Mouse (Mus musculus) midbrain, embryonic 13.5 days (tissue): ENCODE results near the gene Gas7. TPM values are rescaled to one million over a fixed set of nuclear protein-coding genes. Genes with fewer than 3 reads are reported as not detected.

Experiments
- ATAC-seq: fragments of 200-750 bp; cut with Nextera tagmentation; 2 replicates; pipeline ENCODE4 v1.8.0; 2017; ENCODE audit warnings: mild to moderate bottlenecking, moderate TSS enrichment, moderate library complexity
- H3K27ac ChIP-seq: fragments of 300-500 bp; sonication (generic); 2 replicates; pipeline ENCODE4 v1.5.1; 2015; ENCODE audit warnings: inconsistent platforms, mild to moderate bottlenecking, moderate library complexity
- H3K27me3 ChIP-seq: fragments of 300-500 bp; sonication (generic); 2 replicates; pipeline ENCODE4 v1.6.1; 2015; ENCODE audit warnings: mild to moderate bottlenecking, inconsistent platforms
- H3K36me3 ChIP-seq: fragments of 300-500 bp; sonication (generic); 2 replicates; pipeline ENCODE4 v1.6.1; 2015; ENCODE audit warnings: mild to moderate bottlenecking, inconsistent platforms
- H3K4me1 ChIP-seq: fragments of 300-500 bp; sonication (generic); replicated peaks from 2 replicates; pipeline ENCODE4 v1.6.1; 2015; ENCODE audit warnings: inconsistent platforms
- H3K4me2 ChIP-seq: fragments of 300-500 bp; sonication (generic); replicated peaks from 2 replicates; pipeline ENCODE4 v1.6.1; 2015; ENCODE audit warnings: moderate library complexity, mild to moderate bottlenecking, inconsistent platforms
- H3K4me3 ChIP-seq: fragments of 300-500 bp; sonication (generic); replicated peaks from 2 replicates; pipeline ENCODE4 v1.5.1; 2015; ENCODE audit warnings: mild to moderate bottlenecking, inconsistent platforms
- H3K9ac ChIP-seq: fragments of 300-500 bp; sonication (generic); replicated peaks from 2 replicates; pipeline ENCODE4 v1.6.1; 2015; ENCODE audit warnings: mild to moderate bottlenecking, inconsistent platforms
- H3K9me3 ChIP-seq: fragments of 300-500 bp; sonication (generic); 2 replicates; pipeline ENCODE4 v1.6.1; 2016; ENCODE audit warnings: mild to moderate bottlenecking, inconsistent platforms
- WGBS: fragments of 180-500 bp; shearing (Covaris S2); methylation state at CpG from one replicate; pipeline ENCODE4 v1.1.7; 2015; 5-methylcytosine and 5-hydroxymethylcytosine counted together
- polyA plus RNA-seq: library from polyadenylated mRNA; unstranded; fragments of >200 nt; fragmentation: Nextera tagmentation; extraction: Ambion mirVana; gene quantifications from 2 replicates; pipeline ENCODE4 v1.2.1, GENCODE M21; 2015

Gene Gas7
- polyA plus RNA-seq, 1 experiment from 2014 or later: 11.9 TPM

DNA sequence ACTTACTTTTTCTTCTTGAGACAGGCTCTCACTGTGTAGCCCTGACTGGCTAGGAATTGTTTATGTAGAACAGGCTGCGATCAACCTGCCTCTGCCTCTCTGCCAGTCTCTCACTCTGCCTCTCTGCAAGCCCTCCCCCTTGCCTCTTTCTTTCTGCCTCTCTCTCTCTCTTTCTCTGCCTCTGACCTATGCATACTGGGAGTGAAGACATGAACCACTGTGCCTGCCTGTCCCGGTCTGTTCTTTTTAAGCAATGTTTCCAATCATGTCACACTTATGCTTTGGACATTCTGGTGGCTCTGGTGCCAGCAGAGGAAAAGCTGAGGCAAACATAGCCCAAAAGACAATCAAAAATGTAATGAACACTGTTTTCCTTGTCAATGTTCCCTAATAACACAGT is 69.5 kb downstream of the Gas7 start:
- ATAC-seq: no peak
- Histone ChIP-seq H3K9ac (no peak overlapping the region), H3K4me2 (no peak overlapping the region), H3K9me3 (no peaks in the 10 kb centered on the region), H3K27me3 (no peaks in the 10 kb centered on the region), H3K4me1 (peaks cover 10% of the 10 kb centered on the region), H3K36me3 (no peaks in the 10 kb centered on the region), H3K27ac (no peak overlapping the region), H3K4me3 (no peak overlapping the region)
- 63% methylated on average over 2 of the region's 2 CpGs for WGBS

DNA sequence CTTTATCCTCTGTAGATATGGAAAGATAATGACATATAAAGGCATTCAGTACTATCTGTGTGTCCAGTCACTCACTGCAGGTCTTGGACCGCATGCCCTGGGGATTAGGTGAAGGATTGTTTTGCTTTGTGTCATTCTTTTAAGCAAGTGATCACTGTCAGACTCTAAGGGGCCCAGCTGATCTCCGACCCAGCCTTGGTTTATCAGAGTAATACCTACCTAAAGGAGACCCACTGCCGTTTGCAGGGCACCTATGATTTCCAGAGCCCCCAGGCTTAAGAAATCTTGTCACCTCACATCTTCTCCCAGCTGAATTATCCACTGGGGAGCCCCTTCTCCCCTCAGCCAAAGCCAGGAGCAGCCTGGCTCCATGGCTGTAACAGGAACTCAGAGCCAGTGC is 70.6 kb downstream of the Gas7 start:
- Histone ChIP-seq H3K4me2 (no peak overlapping the region), H3K36me3 (no peaks in the 10 kb centered on the region), H3K4me3 (no peak overlapping the region), H3K4me1 (peaks cover 10% of the 10 kb centered on the region), H3K9me3 (no peaks in the 10 kb centered on the region), H3K27me3 (no peaks in the 10 kb centered on the region), H3K27ac (no peak overlapping the region), H3K9ac (no peak overlapping the region)
- WGBS: 35% methylated on average over 3 of the region's 3 CpGs
- ATAC-seq: no peak

DNA sequence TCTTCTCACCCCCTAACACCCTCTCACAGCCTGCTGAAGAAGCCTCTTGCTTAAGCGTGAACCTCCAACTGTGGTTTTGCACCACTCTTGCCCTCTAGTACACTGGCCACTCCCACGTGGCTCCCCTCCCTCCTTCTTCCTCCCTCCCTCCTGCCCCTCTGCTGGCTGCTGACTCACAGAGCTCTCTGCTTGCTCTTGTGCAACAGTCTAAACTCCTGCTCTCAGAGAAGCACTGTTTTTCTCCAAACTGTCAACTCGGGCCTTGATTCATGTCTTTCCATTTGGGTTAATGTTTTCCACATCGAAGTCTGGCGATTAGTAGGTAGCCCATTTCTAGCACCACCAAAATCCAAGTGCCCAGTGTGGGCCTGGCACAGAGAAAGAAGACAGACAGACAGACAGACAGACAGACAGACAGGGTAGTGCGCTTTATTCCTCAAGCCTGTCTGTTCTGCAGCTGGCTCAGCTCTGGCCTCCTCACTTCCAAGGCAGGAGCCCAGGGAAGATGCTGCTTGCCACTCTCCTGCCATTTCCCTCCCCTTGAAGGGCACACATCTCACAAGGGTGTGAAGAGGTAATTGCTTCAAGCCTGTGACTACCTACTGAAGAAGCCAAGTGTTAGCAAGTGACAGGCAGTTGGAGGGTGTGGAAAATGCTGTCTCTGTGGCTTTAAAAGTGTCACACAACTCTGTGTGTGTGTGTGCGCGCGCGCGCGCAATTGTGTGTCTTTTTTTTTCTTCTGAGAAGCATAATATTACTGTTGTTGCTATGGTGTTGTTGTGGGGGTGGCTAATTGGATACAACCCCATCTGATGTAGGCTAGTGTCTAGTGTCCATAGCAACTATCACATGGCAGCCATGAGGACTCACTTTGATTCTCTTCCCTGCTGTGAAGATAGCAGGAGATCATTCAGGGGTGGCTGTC is 71.6 kb downstream of the Gas7 start:
- ATAC-seq: no peak
- 80% methylated on average over 12 of the region's 12 CpGs for WGBS

DNA sequence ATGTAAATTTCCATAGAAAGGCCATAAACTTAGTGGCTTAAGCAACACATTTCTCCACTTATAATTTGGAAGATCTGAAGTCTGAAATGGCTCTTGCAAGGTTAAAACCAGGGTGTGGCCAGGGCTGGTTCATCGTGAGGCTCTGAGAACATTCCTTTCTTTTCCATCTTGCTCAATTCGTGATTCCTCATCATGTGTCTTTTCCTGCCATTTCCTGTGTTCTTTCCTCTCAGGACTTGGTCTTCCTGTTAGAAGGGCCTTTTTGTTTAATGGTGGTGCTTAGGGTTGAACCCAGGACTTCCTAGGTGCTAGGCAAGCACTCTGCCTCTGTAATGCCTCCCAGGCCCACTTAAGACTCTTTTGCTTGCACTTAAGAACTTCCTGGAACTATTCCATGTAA is 76.0 kb downstream of the Gas7 start:
- H3K4me2 ChIP-seq: no peak overlapping the region
- no peaks in the 10 kb centered on the region for H3K9me3 ChIP-seq
- H3K4me1 ChIP-seq: peaks cover 10% of the 10 kb centered on the region
- no peak overlapping the region for H3K4me3 ChIP-seq
- WGBS: 87% methylated on average over 2 of the region's 2 CpGs
- ATAC-seq: no peak
- no peak overlapping the region for H3K27ac ChIP-seq
- H3K27me3 ChIP-seq: no peaks in the 10 kb centered on the region
- no peaks in the 10 kb centered on the region for H3K36me3 ChIP-seq
- H3K9ac ChIP-seq: no peak overlapping the region

More for the DNA sequence above, 71.6 kb downstream of the Gas7 start:
- Histone ChIP-seq H3K36me3 (no peaks in the 10 kb centered on the region), H3K9me3 (no peaks in the 10 kb centered on the region), H3K4me2 (no peak overlapping the region), H3K27ac (no peak overlapping the region), H3K27me3 (no peaks in the 10 kb centered on the region), H3K4me3 (no peak overlapping the region), H3K4me1 (peaks cover 10% of the 10 kb centered on the region), H3K9ac (no peak overlapping the region)

DNA sequence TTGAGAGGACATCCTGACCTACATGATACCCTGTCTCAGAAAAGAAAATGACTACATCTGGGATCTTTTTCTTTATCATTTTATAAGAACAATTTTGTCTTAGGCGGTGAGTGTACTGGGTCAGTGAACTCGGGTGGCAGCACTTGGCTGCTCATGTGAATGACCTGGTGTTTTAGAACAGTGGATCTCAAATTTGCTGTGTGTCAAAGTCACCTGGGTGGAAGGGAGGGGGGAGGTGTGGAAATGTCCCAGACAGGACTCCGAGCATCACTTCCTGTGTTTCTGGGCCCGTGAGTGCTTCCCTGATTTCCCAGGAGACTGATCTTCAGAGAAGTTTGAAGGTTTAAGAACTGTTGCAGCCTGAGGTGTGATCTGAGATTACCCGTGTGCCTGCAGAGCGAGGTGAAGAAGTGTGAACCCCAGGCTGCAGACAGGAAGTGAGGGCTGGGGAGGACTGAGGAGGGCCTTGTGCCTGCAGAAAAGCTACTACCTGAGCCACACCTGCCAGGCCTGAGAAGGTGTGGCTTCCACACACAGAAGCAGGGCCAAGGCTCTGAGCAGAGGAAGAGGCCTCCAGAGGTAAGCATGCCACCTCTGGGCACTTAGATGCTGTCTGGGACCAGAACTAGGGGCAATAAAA is 76.8 kb downstream of the Gas7 start:
- ATAC-seq: no peak

DNA sequence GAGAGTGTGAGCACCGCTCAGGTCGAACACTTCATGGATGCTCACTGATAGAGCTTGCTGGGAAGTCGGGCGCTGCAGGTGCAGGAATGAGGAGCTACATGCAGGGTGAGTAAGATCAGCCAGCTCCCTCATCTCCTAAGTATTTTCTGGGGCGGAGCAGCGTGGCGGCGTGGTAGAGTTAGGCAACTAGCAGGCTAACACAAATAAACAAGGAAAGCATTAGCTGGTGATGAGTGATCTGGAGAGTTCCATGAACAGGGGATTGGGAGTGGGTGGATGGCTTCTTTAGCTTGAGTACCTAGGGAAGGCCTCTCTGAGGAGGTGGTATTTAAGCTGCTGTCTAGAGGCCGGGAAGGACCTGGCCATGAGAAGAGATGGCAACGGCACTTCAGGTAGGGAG is 77.5 kb downstream of the Gas7 start:
- no peaks in the 10 kb centered on the region for H3K4me1 ChIP-seq
- no peaks in the 10 kb centered on the region for H3K9me3 ChIP-seq
- H3K9ac ChIP-seq: no peak overlapping the region
- no peak overlapping the region for H3K27ac ChIP-seq
- no peak overlapping the region for H3K4me2 ChIP-seq
- H3K4me3 ChIP-seq: no peak overlapping the region
- WGBS: 90% methylated on average over 10 of the region's 10 CpGs
- H3K27me3 ChIP-seq: no peaks in the 10 kb centered on the region
- ATAC-seq: no peak
- no peaks in the 10 kb centered on the region for H3K36me3 ChIP-seq

More for the DNA sequence above, 76.8 kb downstream of the Gas7 start:
- Histone ChIP-seq H3K9ac (no peak overlapping the region), H3K27ac (no peak overlapping the region), H3K36me3 (no peaks in the 10 kb centered on the region), H3K9me3 (no peaks in the 10 kb centered on the region), H3K27me3 (no peaks in the 10 kb centered on the region), H3K4me1 (peaks cover 4% of the 10 kb centered on the region; the same call in 1 of the 2 replicates), H3K4me3 (no peak overlapping the region), H3K4me2 (no peak overlapping the region)
- WGBS: 78% methylated on average over 6 of the region's 6 CpGs

DNA sequence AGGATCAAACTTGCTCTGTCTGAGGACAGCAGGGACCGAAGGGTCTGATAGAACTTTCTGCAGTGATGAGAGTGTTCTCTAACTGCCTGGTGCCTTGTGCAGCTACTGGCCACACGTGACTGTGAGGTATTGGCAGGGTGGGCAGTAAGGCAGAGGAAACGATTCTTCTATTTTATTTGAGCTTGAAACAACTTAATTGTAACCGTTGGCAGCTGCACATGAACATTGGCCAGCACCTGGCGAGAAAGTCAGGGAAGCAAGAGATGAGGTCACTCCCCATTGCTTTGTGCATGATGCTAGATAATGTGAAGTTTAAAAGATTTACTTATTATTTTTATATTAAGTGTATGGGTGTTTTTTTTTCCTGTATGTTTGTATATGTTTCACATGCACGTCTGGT is 77.9 kb downstream of the Gas7 start:
- no peaks in the 10 kb centered on the region for H3K27me3 ChIP-seq
- H3K4me1 ChIP-seq: no peaks in the 10 kb centered on the region
- H3K27ac ChIP-seq: no peak overlapping the region
- H3K9ac ChIP-seq: no peak overlapping the region
- 85% methylated on average over 6 of the region's 6 CpGs for WGBS
- H3K9me3 ChIP-seq: no peaks in the 10 kb centered on the region
- no peak overlapping the region for H3K4me2 ChIP-seq
- no peaks in the 10 kb centered on the region for H3K36me3 ChIP-seq
- H3K4me3 ChIP-seq: no peak overlapping the region
- no peak for ATAC-seq

DNA sequence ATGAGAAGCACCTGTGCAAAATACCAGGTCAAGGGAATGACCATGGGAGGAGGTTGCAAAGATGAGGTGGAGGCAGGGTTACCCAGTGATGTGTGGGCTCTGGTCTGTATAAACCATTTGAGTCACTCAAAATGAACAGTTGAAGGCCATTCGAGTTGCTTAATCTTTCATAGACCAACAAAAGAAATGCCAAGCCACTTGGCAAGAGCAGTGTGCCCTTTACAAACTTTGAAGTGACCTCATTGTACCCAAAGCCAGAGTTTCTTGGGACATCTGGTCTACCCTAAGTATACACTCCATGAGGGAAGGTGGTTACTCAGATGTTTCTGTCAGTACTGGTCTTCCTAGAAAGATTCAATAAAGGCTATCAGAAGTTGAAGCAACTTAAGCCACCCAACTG is 80.5 kb downstream of the Gas7 start:
- Histone ChIP-seq H3K4me3 (no peak overlapping the region), H3K9me3 (no peaks in the 10 kb centered on the region), H3K9ac (no peak overlapping the region), H3K27ac (no peak overlapping the region), H3K36me3 (no peaks in the 10 kb centered on the region), H3K4me1 (no peaks in the 10 kb centered on the region), H3K27me3 (no peaks in the 10 kb centered on the region), H3K4me2 (no peak overlapping the region)
- ATAC-seq: no peak
- WGBS: 68% methylated on average over 1 of the region's 1 CpGs

DNA sequence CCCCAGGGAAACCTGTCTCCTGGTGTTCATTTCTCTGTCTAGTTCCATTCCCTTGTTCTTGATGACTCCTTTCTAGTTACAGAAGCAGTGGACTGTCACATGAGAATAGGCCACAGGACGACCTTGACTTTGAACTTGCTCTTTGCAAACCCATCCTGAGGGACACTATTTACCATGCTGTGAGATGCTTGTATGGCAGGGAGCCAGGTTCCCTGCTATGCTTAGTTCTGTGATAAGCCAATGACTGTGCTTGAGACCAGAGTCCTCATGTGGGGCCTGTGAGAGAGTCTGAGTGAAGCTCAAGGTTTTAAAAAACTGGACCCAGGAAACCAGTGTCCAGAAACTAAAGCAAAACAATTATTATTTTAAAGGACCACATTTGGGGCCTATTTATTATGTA is 81.2 kb downstream of the Gas7 start:
- no peak for ATAC-seq
- Histone ChIP-seq H3K27ac (no peak overlapping the region), H3K4me1 (no peaks in the 10 kb centered on the region), H3K9ac (no peak overlapping the region), H3K4me2 (no peak overlapping the region), H3K27me3 (no peaks in the 10 kb centered on the region), H3K4me3 (no peak overlapping the region), H3K36me3 (no peaks in the 10 kb centered on the region), H3K9me3 (no peaks in the 10 kb centered on the region)
- 74% methylated on average over 1 of the region's 1 CpGs for WGBS

DNA sequence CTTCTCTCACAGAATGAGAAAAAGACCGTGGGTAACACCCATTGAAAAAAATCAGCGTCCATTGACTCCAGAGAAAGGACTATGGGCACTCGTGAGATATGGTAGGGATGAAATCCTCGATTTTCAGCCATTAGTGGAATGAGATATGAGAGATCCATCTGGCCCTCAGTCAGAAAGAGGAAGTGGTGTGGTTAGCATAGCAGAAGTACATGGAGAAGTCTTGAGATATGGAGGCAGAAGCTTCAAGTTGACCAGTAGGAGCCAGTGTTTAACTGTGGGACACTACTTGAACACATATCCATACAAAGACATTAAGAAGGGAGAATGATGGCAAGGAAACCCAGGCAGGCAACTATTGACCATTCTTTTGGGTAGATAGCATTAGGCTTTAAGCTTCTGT is 82.1 kb downstream of the Gas7 start:
- ATAC-seq: no peak
- Histone ChIP-seq H3K4me2 (no peak overlapping the region), H3K9me3 (no peaks in the 10 kb centered on the region), H3K27me3 (no peaks in the 10 kb centered on the region), H3K27ac (no peak overlapping the region), H3K4me3 (no peak overlapping the region), H3K4me1 (no peaks in the 10 kb centered on the region), H3K9ac (no peak overlapping the region), H3K36me3 (no peaks in the 10 kb centered on the region)
- 87% methylated on average over 4 of the region's 4 CpGs for WGBS

DNA sequence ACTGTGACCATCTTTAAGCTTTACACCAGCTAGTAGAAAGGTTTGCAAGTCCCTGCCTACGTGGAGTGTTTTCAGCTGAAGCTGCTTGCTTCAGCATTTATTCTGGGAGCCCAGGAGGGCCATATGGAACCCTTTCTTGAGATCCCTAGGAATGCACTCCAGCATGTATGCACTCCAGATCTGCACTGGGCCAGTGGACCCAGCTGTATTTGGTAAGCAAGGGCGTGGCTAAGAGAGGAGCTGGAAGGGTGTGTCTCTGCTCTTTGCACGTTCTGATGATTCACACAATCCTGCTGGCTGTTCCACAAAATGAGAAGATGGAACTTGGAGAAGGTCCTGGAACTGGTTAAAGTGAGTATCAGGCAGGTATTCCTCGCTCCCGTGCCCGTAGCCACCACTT is 83.3 kb downstream of the Gas7 start:
- Histone ChIP-seq H3K36me3 (no peaks in the 10 kb centered on the region), H3K4me3 (no peak overlapping the region), H3K4me1 (no peaks in the 10 kb centered on the region), H3K4me2 (no peak overlapping the region), H3K9me3 (no peaks in the 10 kb centered on the region), H3K27me3 (no peaks in the 10 kb centered on the region), H3K9ac (no peak overlapping the region), H3K27ac (no peak overlapping the region)
- WGBS: 82% methylated on average over 6 of the region's 6 CpGs
- ATAC-seq: no peak

DNA sequence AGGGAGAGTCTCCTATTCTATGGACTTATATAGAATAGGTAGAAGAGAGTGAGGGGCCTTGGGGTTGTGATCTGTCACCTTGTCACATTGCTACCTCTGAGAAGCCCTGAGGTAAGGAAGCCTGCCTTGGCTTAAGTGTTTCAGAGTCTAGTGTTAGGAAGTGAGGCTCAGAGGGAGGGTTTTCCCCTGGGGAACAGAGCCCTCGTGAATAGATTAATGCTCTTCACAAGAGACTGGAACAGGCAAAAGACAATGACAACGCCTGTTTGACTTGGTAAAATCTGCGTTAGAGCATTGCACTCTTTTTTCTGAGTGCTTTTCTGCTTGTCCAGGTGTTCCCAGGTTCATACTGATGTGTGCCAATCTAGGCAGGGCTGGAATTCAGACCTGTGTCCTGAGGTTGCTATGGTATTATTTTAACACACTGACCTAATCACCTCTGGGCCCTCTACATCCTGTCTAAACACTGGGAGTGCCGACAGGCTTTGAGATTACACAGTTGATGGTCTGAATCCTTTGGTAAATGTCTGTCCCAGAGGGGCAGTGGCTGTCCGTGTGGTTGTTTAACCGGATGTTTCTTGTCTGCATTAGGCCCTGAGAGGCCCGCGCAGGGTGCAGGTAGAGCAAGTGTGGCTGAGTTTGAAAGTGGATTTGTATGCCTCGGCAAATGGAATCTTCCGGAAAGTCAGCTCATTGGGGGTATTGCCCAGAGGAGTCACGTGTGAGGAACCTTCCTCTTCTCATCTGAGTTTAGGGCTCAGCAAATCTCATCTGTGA is 89.6 kb downstream of the Gas7 start:
- no peaks in the 10 kb centered on the region for H3K27me3 ChIP-seq
- ATAC-seq: no peak
- 73% methylated on average over 11 of the region's 11 CpGs for WGBS

More for the DNA sequence above, 89.6 kb downstream of the Gas7 start:
- Histone ChIP-seq H3K4me1 (no peaks in the 10 kb centered on the region; the same call in 1 of the 2 replicates), H3K27ac (no peak overlapping the region), H3K9me3 (no peaks in the 10 kb centered on the region), H3K36me3 (no peaks in the 10 kb centered on the region), H3K4me3 (no peak overlapping the region), H3K4me2 (no peak overlapping the region), H3K9ac (no peak overlapping the region)
